Mouse (Mus musculus) midbrain, embryonic 14.5 days (tissue): ENCODE results near the gene Myo15b. TPM values are rescaled to one million over a fixed set of nuclear protein-coding genes. Genes with fewer than 3 reads are reported as not detected.
"Not testable (repeated sequence)": the region's sequence is repeated elsewhere in the genome, so short reads cannot be mapped to it uniquely, and the experiment has no call there.

ENCODE experiments used
- ATAC-seq: fragments of 200-750 bp; cut with Nextera tagmentation; 2 replicates; pipeline ENCODE4 v1.8.0; 2017; ENCODE audit warnings: moderate number of reproducible peaks, moderate library complexity; ENCODE audit not compliant: low FRiP score, low TSS enrichment
- DNase-seq: peaks from one replicate; pipeline ENCODE4 v3.0.0-alpha.2; 2015
- H3K27ac ChIP-seq: fragments of 300-500 bp; sonication (generic); replicated peaks from 2 replicates; pipeline ENCODE4 v1.5.1; 2014; ENCODE audit warnings: mild to moderate bottlenecking, low read depth, low read length, moderate library complexity
- H3K27me3 ChIP-seq: fragments of 300-500 bp; sonication (generic); 2 replicates; pipeline ENCODE4 v1.6.1; 2014; ENCODE audit warnings: low read length, control low read depth, mixed read lengths; ENCODE audit not compliant: control insufficient read depth, insufficient read depth
- H3K36me3 ChIP-seq: fragments of 300-500 bp; sonication (generic); 2 replicates; pipeline ENCODE4 v1.6.1; 2014; ENCODE audit warnings: low read length, control low read depth; ENCODE audit not compliant: control insufficient read depth, insufficient read depth
- H3K4me1 ChIP-seq: fragments of 300-500 bp; sonication (generic); 2 replicates; pipeline ENCODE4 v1.6.1; 2014; ENCODE audit warnings: mild to moderate bottlenecking, antibody characterized with exemption, low read length, control low read depth; ENCODE audit not compliant: control insufficient read depth, insufficient read depth
- H3K4me2 ChIP-seq: fragments of 300-500 bp; sonication (generic); 2 replicates; pipeline ENCODE4 v1.6.1; 2014; ENCODE audit warnings: mild to moderate bottlenecking, low read length, moderate library complexity
- H3K4me3 ChIP-seq: fragments of 300-500 bp; sonication (generic); replicated peaks from 2 replicates; pipeline ENCODE4 v1.5.1; 2014; ENCODE audit warnings: low read depth, low read length
- H3K9ac ChIP-seq: fragments of 300-500 bp; sonication (generic); replicated peaks from 2 replicates; pipeline ENCODE4 v1.6.1; 2014; ENCODE audit warnings: mild to moderate bottlenecking, low read length, moderate library complexity
- H3K9me3 ChIP-seq: fragments of 300-500 bp; sonication (generic); 2 replicates; pipeline ENCODE4 v1.6.1; 2016; ENCODE audit warnings: low read length, control low read depth, mixed read lengths; ENCODE audit not compliant: control insufficient read depth
- WGBS: fragments of 180-500 bp; shearing (Covaris S2); extraction: QIAGEN DNeasy Blood & Tissue Kit; methylation state at CpG from one replicate; pipeline ENCODE4 v1.1.7; 2014; 5-methylcytosine and 5-hydroxymethylcytosine counted together
- polyA plus RNA-seq: library from polyadenylated mRNA; unstranded; fragments of >200 nt; fragmentation: Nextera tagmentation; extraction: Ambion mirVana; gene quantifications from 2 replicates; pipeline ENCODE4 v1.2.1, GENCODE M21; 2014

Gene Myo15b
- polyA plus RNA-seq, 1 experiment from 2014 or later = not detected

GRCm38 (mm10) chr11:115844240-115844639 is 14.0 kb upstream of the Myo15b start:
- Histone ChIP-seq H3K27me3 (no peaks in the 10 kb centered on the region), H3K4me1 (no peaks in the 10 kb centered on the region), H3K9me3 (no peaks in the 10 kb centered on the region), H3K9ac (no peak overlapping the region), H3K27ac (no peak overlapping the region), H3K36me3 (no peaks in the 10 kb centered on the region), H3K4me2 (no peak overlapping the region), H3K4me3 (no peak overlapping the region)
- no peak for ATAC-seq
- 63% methylated on average over 8 of the region's 8 CpGs for WGBS
- DNase-seq = no peak

DNA sequence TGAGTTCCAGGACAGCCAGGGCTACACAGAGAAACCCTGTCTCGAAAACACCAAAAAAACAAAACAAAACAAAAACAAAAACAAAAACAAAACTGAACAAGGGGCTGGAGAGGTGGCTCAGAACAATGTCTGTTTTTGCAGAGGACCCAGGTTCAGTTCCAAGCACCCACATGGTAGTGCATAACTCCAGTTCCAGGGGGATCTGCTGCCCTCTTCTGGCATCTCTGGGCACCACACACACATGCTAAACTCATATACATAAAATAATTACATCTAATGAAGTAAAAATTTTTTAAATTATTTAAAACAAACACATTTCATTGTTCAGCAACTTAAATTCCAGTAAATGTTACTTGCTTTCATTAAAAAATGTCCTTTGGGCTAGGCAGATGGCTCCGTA is 12.4 kb upstream of the Myo15b start:
- Histone ChIP-seq H3K4me3 (no peak overlapping the region), H3K27ac (no peak overlapping the region), H3K4me1 (no peaks in the 10 kb centered on the region), H3K9ac (no peak overlapping the region), H3K4me2 (no peak overlapping the region), H3K9me3 (no peaks in the 10 kb centered on the region), H3K27me3 (no peaks in the 10 kb centered on the region), H3K36me3 (no peaks in the 10 kb centered on the region)
- DNase-seq (no peak), ATAC-seq (no peak)
- 91% methylated on average over 2 of the region's 2 CpGs for WGBS

DNA sequence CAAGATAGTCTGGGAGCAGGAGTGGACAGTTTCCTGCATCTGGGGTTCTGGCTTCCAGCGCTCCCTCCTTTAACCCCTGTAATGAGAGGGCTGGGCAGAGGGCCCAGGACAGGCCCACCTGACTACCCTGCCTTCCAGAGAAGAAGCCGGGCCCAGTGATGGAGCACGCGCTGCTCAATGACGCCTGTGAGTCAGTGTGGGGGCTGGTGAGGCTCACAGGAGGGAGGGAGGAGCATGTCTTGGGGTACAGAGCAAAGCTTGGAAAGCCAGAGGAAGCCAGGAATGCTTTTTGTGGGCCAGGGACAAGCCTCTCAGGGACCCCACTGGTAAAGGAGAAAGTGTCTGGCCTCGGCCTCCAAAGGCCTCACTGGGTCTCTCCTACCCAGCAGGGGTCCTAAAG is 3.5 kb upstream of the Myo15b start:
- no peak overlapping the region for H3K4me2 ChIP-seq
- 71% methylated on average over 6 of the region's 6 CpGs for WGBS

DNA sequence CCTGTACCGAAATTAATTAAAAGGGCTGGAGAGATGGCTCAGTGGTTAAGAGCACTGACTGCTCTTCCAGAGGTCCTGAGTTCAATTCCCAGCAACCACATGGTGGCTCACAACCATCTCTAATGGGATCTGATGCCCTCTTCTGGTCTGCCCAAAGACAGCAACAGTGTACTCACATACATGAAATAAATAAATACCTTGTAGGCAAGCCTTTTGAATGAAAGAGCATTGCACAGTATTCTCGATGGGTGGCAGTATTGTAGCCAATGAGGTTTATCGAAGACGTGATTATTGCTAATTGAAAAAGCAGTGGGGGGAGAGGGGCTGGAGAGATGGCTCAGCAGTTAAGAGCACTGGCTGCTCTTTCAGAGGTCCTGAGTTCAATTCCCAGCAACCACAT is 1.1 kb upstream of the Myo15b start:
- peaks cover 38% of the 10 kb centered on the region for H3K27me3 ChIP-seq
- not testable (repeated sequence) for H3K36me3 ChIP-seq, H3K4me2 ChIP-seq, ATAC-seq, H3K27ac ChIP-seq, H3K9me3 ChIP-seq, H3K4me1 ChIP-seq, H3K9ac ChIP-seq, H3K4me3 ChIP-seq, DNase-seq
- 89% methylated on average over 4 of the region's 4 CpGs for WGBS

More for the DNA sequence above, 3.5 kb upstream of the Myo15b start:
- Histone ChIP-seq H3K4me3 (no peak overlapping the region), H3K36me3 (no peaks in the 10 kb centered on the region), H3K27me3 (peaks cover 23% of the 10 kb centered on the region), H3K27ac (no peak overlapping the region), H3K9me3 (no peaks in the 10 kb centered on the region), H3K4me1 (no peaks in the 10 kb centered on the region), H3K9ac (no peak overlapping the region)
- DNase-seq (no peak), ATAC-seq (no peak)

DNA sequence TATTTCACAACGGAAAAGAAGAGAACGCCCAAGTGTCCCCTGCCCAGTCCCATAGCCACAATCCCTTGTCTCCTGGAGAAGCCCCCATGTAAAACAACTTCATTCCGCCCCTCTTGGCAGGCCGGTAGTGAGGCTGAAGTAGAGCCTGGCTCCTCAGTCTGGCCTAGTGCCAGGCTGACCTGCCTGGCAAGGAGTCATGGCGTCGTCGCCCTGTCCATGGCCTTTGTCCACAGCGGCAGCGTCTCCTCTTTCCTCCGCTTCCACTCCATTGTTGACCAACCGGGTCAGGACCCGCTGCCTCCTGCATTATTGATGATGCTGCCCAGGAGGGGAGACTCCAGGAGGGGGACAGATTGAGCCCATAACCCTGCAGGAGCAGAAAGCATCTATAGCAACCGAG is 270 bp upstream of the Myo15b start:
- no peak overlapping the region for H3K9ac ChIP-seq
- no peak overlapping the region for H3K27ac ChIP-seq
- no peak for ATAC-seq
- peaks cover 38% of the 10 kb centered on the region for H3K27me3 ChIP-seq
- H3K9me3 ChIP-seq = no peaks in the 10 kb centered on the region
- H3K4me3 ChIP-seq = no peak overlapping the region
- WGBS = 40% methylated on average over 13 of the region's 13 CpGs
- DNase-seq = no peak
- no peaks in the 10 kb centered on the region for H3K36me3 ChIP-seq
- no peaks in the 10 kb centered on the region for H3K4me1 ChIP-seq
- no peak overlapping the region for H3K4me2 ChIP-seq

GRCm38 (mm10) chr11:115859143-115859945 is 1.1 kb downstream of the Myo15b start:
- Histone ChIP-seq H3K27me3 (peaks cover 38% of the 10 kb centered on the region), H3K4me1 (no peaks in the 10 kb centered on the region), H3K27ac (no peak overlapping the region), H3K9me3 (no peaks in the 10 kb centered on the region), H3K9ac (no peak overlapping the region; the same call in 1 of the 2 replicates), H3K4me2 (peak overlapping the region; percentile 48), H3K4me3 (peak overlapping the region; percentile 32), H3K36me3 (no peaks in the 10 kb centered on the region)
- WGBS = 4% methylated on average over 75 of the region's 75 CpGs
- ATAC-seq (peak; percentile 62), DNase-seq (peak; percentile 86)

- WGBS = 85% methylated on average over 8 of the region's 8 CpGs
- Histone ChIP-seq H3K4me2 (no peak overlapping the region), H3K9ac (no peak overlapping the region), H3K4me1 (no peaks in the 10 kb centered on the region), H3K27me3 (peaks cover 23% of the 10 kb centered on the region), H3K27ac (no peak overlapping the region), H3K4me3 (no peak overlapping the region), H3K9me3 (no peaks in the 10 kb centered on the region), H3K36me3 (no peaks in the 10 kb centered on the region)
- no peak for DNase-seq
- no peak for ATAC-seq
Observed at GRCm38 (mm10) chr11:115863895-115864294, 5.7 kb downstream of the Myo15b start.

DNA sequence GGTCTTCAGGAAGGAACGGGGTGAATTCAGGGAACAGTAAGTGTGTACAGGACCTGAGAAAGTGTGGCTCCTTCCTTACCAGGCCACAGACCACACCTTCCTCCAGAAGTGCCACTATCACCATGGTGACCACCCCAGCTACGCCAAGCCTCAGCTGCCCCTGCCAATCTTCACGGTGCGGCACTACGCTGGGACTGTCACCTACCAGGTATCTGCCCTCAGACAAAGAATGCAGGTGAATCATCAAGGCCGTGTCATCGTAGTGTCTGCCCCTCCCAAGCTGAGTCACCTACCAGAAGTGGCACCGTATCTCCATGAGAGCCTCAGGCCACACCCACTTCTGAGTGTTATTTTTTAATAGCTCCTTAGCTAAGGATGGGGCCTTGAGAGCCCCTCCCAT is 11.2 kb downstream of the Myo15b start:
- ATAC-seq = no peak
- 86% methylated on average over 8 of the region's 8 CpGs for WGBS
- no peaks in the 10 kb centered on the region for H3K36me3 ChIP-seq

GRCm38 (mm10) chr11:115872437-115872836 is 14.2 kb downstream of the Myo15b start:
- Histone ChIP-seq H3K27ac (no peak overlapping the region), H3K4me2 (no peak overlapping the region), H3K9ac (no peak overlapping the region), H3K4me3 (no peak overlapping the region), H3K36me3 (no peaks in the 10 kb centered on the region), H3K9me3 (no peaks in the 10 kb centered on the region), H3K27me3 (no peaks in the 10 kb centered on the region), H3K4me1 (no peaks in the 10 kb centered on the region)
- no peak for DNase-seq
- no peak for ATAC-seq
- 73% methylated on average over 4 of the region's 4 CpGs for WGBS

More for the DNA sequence above, 11.2 kb downstream of the Myo15b start:
- Histone ChIP-seq H3K9ac (no peak overlapping the region), H3K4me2 (no peak overlapping the region), H3K4me1 (no peaks in the 10 kb centered on the region), H3K4me3 (no peak overlapping the region), H3K27me3 (no peaks in the 10 kb centered on the region), H3K9me3 (no peaks in the 10 kb centered on the region), H3K27ac (no peak overlapping the region)
- DNase-seq = no peak
